Mouse (Mus musculus) small intestine, adult 2 months (tissue): ENCODE measurements at regions not wholly inside any gene's neighbourhood (a gene's known extent, or its start where the extent isn't known, plus 50 kb on each side); places are given as distances from the start of the nearest gene placed in this dataset.

Experiments
- CTCF ChIP-seq: fragments of 200-500 bp; IDR thresholded peaks from 2 replicates; pipeline ENCODE4 v1.5.1; 2012; ENCODE audit warnings: low read depth, mild to moderate bottlenecking, control low read depth, inconsistent platforms, low read length, moderate library complexity, mixed read lengths; ENCODE audit not compliant: insufficient replicate concordance, insufficient read length; ENCODE audit errors: extremely low read depth
- POLR2A ChIP-seq: fragments of 200-500 bp; IDR thresholded peaks from 2 replicates; pipeline ENCODE4 v1.6.1; 2012; ENCODE audit warnings: low read depth, mild to moderate bottlenecking, control low read depth, inconsistent platforms, low read length, moderate library complexity

DNA sequence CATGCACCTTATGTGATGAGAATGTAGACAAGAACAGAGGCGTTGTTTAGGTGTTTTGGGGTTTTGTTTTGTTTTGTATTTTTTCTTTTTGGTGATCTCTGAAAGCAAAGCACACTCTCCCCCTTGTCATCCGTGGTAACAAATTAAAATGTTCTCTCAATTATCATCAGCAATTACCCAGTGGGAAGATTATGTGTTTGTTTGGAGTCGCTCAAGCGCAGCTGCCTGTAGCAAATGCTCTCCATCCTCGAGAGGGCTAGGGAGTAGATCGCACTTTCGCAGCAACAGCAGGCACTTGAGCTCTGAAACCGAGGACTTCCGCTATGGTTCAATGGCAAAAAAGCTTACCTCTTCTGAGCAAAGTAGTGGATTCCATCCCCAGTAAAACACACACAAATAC, 57.7 kb downstream of the Gm19935 start:
- TF ChIP-seq POLR2A (no peak), CTCF (no peak)
